Comparison of ENCODE assay signal across 21 mouse cellular contexts in the genomic region with DNA sequence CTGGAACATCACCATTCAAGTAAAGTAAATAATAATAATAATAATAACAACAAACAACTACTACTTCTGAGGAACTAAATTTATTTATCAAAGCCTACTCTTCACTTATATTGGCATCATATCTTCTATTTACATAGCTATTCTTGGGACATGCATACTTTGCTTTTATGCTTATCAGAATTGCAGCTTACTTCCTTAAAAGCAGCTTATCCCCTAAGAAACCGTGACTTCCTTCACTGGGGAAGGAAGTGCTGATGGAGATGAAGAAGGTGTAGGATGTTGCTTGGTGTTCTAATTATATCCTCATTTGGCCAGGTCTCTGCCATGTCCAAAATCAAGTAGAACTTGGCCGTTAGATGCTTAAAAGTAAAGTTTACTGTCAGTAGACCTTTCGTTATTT.
"Had no signal": no experiment of that assay in that cellular context is flagged by ENCODE, and none has a peak within 500 bp of the region (broad histone marks: within the 10 kb centered on the region; RNA-seq: fewer than 3 reads in every experiment).

No protein-coding gene starts in this region.

- ATAC-seq: lung, postnatal 0 days; midbrain, embryonic 16.5 days had no signal

- H3K27ac ChIP-seq: lung, embryonic 15.5 days; macrophage; midbrain, embryonic 10.5 days; midbrain, embryonic 12.5 days; neural tube, embryonic 13.5 days; neural tube, embryonic 15.5 days had no signal

- H3K4me3 ChIP-seq: lung, embryonic 15.5 days; midbrain, embryonic 10.5 days; midbrain, embryonic 12.5 days; myocyte; neural tube, embryonic 13.5 days; neural tube, embryonic 15.5 days had no signal

- DNase-seq: lung, adult 2 months; lung, postnatal 14 days; lung, postnatal 36 days; midbrain, embryonic 14.5 days; retina, postnatal 1 day; right cerebral cortex, adult 18-20 months; right cerebral cortex, postnatal 25 days; right cerebral cortex, postnatal 4 days; spleen, adult 18-20 months; thymus, adult 18-20 months; thymus, postnatal 14 days; thymus, postnatal 36 days had no signal
